Mouse (Mus musculus) embryo, embryonic 11 days (tissue): ENCODE measurements around the gene Rabl6.

Experiments
- DNase-seq: peaks from one replicate; pipeline ENCODE4 v3.0.0-alpha.2; 2015

The Rabl6 gene

DNA sequence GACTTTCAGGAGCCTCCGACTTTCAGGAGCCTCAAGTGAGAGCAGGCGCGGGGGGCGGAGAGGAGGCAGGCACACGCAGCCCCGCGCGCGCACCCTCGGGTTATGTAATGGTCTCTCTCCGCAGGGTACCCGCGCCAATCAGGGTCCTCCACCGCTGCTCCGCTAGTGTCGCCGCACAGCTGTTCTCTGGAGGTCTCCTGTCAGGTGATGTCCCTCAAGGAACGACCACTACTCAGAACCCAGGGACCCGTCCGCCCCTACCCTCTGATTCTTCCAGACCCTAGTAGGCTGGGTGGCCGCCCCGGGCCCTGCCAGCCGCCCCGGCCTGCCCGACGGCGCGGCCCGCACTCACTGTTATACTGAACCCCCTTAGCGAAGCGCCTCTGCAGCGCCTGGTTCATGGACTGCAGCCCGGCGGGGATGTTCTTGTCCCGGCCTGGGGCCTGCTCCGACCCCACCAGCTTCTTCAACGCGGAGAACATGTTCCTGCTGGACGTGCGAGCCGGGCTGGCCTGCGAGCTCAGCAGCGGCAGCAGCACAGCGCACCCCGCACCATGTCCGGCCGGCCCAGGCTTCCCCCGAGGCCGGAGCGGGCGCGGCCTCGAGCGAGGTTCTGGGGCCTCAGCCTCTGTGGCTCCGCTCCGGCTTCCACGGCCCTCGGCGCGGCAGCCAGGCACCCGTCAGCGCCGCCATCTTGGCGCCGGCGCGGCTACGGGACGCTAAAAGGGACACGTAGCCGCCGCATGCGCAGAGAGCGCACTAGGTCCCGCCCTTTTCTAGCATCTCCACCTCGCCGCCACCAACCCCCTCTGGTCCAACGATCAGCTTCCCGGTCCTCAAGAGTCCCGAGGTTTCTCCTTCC, at the start of gene Rabl6:
Gene Rabl6, minus strand, starts transcription at position 761 of the 862 bp plus-strand sequence.
- peak; percentile 95 for DNase-seq

DNA sequence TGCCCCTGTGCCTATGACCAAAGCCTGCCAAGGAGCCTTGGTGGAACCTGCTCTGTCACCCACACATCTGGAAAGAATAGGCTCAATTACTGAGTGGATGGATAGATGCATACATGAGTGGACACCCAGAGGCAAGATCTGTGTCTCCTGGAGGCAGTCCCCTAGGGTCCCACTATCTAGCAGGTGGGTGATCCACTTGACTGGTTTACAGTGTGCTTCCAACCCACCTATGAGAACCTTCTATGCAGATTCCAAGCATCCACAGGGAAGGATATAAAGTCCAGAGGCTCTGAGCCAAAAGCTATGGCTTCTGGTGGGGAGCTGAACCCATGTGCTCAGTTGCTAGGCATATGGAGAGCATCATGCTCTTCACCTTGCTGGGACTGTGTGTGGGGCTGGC, 49.3 kb upstream of the Rabl6 start, which contains the start of gene Lcn5:
Gene Lcn5, plus strand, starts transcription at position 301 of the 400 bp plus-strand sequence.
- no peak for DNase-seq

DNA sequence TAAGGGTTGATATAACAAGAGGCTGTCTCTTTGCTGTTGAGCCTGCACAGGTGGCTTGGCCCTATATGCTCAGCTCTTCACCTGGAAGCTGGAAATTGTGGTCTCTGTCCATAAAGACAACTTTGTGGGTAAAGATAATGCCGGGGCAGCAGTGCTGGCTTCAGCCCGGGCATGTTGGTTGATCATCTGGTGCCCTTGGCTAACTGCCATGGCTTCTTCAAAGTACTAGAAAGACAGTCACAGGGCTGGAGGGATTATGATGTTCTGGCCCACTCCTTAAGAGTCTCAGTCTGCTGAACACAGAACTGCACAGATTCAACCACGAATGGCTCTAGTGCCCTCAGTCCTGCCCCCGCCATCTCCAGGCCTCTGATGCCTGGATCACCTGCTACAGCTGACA, 48.9 kb upstream of the Rabl6 start:
- no peak for DNase-seq

DNA sequence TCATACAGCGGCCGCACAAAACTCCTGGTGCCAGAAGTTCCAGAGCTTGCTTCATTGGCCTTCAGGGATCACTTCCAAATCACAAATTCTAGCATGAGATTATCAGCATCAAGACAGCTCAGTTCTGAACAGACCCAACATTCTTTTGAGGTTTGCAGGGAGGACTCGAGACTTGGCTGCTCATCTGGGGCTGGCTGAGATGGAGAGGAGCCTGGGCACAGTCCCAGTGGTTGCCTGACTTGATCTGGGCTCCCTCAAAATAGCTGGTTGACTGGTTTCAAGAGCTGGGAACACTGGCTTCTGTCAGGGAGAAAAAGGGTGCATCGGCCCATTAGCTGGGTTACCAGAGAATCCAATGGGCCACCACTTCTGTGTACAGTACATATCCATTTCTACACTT, 48.4 kb upstream of the Rabl6 start:
- no peak for DNase-seq

DNA sequence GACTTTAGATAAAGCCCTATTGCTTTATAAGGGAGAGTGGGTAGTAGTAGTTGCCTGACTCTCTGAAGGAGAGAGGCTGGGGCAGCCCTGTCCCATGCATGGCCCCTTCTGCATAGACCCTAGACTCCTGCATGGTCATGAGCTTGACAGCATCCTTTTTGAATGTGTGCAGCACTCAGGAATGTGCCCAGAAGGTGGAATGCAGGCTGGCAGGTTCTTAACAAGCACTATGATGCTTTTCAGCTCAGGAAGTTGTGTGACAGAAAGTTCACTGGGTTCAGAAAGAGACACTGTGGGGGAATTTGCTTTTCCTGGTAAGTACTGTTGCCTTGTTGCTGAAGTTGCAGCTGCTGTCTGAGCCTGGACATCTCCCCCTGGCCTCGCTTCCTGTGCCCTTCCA, 46.2 kb upstream of the Rabl6 start:
- DNase-seq, result peak; percentile 4

DNA sequence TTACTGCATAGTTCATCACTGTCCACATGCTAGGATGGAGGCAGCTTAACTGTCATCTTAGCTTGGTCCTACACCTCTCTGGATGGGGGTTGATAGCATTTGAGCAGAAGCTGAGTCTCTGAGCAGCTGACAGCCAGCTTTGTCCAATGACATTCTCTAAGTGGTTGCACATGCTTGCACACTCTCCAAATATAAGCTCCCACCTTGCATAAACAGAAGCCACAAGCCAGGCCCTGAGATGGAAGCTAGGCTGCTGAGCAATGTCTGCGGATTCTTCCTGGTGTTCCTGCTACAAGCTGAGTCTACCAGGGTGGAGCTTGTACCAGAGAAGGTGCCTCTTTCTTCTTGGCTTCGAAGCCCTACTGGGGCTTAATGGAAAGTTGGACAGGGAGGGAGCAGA, 44.6 kb upstream of the Rabl6 start, which contains the start of gene Lcn8:
Gene Lcn8, plus strand, starts transcription at position 219 of the 400 bp plus-strand sequence.
- DNase-seq, result no peak

DNA sequence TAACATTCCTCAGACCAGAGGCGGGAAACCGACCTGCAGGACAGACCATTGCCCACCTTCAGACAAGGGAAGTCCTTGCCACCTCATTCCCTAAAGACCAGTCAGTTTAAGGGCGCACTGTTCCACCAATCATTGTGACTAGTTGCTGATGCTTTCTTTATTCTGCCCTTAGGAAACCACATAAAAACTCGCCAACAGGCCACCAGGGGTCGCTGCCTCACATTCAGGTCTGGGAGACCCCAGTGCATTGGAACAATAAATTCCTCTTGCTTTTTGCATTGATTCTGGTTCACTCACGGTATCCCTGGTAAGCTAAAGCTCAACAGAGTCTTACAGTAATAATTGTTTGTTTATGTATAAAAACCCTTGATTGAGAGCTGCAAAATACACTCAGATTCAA, 31.6 kb upstream of the Rabl6 start:
- peak; percentile 68 for DNase-seq

DNA sequence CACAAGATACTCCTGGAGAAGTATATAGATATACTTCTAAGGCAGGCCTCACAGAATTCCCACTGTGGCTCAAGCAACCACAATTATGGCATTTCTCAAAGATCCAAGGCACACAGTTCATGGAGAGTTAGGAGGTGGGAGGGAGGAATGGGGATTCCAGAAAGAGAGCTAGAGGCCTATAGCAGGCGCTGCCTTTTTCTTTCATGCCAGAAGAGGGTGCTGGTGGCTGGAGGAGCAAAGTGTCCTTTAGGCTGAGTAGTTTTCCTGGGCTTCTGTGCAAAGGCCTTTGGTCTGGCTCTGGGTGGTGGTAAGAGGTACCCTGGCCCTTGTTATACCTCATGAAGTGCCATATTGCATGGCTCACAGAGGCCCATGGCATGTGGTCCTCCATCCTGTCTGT, 25.7 kb upstream of the Rabl6 start:
- no peak for DNase-seq

DNA sequence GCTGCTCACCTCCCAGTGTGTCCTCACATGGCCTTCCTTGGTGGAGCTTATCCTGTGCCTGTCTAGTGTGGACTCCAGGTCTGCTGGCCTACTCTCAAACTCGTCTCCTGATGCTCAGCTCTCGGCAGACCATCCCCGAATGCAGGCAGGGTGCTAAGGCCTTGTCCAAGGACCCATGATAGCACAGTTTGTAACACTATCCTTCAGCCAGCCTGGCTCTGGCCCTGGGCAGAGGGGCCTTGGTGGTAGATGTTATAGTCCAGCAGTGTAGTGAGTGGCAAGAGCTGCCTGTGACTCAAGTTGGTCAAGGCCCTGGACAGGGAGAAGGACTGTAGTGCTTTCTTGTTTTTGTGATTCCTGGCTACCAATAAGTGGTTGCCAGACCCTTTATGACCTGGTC, 25.3 kb upstream of the Rabl6 start:
- DNase-seq, result no peak

DNA sequence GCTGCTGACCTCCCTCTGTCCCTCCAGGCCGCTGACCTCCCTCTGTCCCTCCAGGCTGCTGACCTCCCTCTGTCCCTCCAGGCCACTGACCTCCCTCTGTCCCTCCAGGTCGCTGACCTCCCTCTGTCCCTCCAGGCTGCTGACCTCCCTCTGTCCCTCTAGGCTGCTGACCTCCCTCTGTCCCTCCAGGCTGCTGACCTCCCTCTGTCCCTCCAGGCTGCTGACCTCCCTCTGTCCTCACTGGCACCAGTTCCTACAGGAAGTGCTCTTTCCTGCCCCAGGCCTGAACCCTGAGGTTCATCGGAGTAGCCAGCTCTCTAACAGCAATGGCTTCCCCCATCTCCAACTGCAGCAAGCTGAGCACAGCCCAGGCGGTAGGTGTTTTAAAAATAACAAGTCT, 20.4 kb upstream of the Rabl6 start:
- no peak for DNase-seq

DNA sequence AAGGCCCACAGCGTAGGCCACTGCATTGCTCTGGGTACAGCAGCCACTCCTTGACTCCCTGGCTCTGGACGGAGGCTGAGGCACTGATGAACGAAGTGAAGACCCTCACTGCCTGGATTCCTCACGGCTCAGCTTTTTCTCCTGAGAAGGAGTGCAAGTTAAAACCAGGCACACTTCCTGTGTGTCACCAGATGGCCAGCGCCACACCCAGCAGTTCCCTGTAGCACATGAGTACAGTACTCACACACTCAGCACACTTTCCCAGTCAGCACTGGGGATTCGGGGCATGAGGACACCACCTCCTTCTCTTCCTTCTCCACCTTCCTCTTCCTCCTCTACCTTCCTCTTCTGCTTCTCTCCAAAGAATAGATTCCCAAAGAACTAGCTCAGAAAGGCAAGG, 19.5 kb upstream of the Rabl6 start, which contains the start of gene Fcna:
Gene Fcna, minus strand, starts transcription at position 220 of the 400 bp plus-strand sequence.
- no peak for DNase-seq

DNA sequence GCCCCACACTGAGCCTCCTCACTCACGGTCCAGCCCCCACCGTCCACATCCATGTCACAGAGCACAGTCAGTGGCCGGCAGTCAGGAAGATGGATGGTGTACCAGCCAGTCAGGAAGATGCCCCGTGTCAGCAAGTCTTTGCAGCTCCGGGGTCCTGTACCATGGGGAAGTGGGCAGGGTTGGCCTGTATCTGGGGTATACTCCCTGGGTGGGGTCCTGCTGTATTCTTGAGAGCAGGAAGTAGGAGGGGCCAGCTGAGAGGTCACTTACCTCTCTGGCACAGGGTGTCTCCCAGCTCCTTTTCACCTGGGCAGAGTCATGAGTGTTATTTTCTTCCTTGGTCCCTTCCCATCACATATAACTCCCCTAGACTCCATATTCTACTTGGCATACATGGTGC, 17.7 kb upstream of the Rabl6 start:
- DNase-seq, result no peak

DNA sequence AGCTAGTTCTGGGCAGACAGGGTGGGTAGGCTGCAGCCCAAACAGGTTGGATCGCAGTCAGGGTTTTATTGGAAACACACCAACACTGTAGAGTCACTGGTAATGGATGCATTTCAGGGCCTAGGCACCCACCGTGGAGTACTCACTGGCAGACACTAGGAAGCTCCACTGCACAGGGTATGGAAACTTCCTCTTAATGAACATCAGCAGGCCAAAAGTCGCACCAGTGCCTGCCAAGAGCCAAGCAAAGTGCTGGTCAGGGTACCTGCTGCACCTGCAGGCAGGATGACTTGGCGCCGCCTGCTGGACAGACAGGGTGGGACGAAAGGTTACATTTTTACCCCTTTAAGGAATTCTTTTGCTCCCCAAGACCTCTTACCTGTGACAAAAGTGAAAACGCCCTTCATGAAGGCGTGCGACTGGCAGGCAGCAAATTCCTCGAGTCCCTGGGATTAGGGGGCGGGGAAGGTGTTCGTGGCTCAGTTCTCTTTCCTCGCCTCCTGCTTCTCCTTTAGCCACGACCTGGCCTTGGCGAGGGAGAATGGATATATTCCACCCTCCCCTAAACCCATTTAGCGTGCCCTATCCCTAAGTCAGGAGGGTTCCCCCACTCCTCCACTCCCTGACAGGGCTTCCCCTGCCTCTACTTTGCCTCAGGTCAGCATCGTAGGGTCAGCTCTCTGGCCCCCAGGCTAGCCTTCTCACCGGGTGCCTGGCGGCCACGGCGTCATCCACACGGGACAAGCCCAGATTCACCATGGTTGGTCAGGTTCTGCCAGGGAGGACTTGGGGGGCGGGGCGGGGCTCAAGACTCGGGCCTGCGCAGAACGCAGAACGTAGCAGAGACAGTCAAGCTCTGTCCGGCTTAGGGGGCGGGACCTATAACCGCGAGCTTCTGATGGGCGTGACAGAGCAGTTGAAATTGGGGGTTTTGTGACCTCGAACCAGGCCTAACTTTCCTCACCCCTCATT, 13.2 kb upstream of the Rabl6 start, which contains the start of gene Tmem141:
Gene Tmem141, minus strand, starts transcription at position 777 of the 972 bp plus-strand sequence.
- DNase-seq, result peak; percentile 91

DNA sequence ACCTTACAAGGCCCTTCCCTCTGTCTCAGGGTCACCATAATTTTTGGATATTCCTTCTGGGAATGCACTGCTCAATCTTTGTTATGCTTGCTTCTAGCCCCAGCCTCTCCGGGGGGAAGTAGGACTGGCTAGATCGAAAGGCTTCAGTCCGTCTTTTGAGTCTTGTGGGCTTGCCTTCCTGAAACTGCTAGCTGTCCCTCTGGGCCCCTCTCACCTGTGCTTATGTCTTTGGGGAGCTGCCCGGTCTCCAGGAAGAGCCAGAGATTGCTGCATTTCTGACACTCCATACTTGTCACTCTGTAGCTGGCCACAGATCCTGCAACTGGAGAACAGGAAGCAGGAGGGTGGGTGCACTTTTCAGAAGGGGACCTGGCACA, 12.5 kb upstream of the Rabl6 start:
- DNase-seq, result no peak

DNA sequence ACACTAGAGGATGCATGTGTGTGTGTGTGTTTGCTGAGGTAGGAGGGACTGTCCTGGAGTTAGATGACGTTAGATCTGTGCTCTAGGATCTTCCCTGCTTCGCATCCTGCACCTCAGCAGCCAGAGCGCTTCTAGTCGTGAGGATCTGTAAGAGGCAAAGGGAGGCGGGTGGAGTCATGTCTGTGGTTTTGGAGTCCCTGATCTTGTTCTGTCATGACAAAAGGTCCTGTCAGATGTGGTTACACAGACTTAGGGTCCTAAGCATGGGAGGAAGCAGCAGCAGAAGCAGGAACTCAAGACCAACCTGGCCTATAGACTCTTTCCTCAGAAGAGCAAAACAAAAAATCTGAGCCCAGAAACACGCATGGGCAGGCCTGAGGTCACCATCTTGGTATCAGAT, 12.1 kb upstream of the Rabl6 start:
- no peak for DNase-seq

DNA sequence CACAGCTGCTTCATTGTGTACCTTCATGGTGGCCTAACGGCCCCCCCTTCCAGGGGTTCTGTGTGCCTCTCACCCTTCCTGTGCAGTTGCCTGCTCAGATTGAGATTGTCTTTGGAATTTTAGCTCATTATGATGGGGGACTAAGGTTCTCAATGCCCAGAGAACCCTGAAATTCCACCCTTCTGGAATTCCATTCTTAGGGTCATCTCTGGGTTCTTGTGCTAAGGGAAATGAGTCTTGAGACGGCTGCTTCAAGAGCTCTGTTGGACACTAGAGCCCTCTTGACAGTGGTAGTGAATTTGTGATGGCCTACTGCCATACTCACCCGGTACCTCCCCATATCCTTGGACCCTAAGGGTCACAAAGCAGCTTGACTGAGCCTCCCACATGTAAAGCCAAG, 9.3 kb upstream of the Rabl6 start, which contains the start of gene Ccdc183:
Gene Ccdc183, minus strand, starts transcription at position 101 of the 400 bp plus-strand sequence.
- DNase-seq, result no peak

DNA sequence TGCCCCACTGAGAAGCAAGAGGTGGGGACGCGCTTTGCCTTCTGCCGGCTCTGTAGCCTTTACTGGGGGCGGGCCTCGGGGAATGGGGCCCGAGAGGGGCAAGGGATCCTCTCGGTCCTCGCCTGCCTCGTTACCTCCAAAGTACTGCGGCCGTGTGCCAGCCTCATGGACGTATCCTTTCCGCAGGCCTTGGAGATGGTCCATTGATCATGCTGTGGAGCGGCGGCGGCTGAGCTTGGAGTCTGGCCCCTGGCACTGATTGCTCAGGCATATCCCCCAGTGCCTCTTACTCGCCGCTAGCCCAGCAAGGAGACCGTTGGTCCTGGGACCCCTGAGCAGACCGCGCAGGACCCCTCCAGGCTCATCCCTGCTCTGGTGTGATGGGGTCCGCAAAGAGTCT, 8.1 kb upstream of the Rabl6 start:
- no peak for DNase-seq

DNA sequence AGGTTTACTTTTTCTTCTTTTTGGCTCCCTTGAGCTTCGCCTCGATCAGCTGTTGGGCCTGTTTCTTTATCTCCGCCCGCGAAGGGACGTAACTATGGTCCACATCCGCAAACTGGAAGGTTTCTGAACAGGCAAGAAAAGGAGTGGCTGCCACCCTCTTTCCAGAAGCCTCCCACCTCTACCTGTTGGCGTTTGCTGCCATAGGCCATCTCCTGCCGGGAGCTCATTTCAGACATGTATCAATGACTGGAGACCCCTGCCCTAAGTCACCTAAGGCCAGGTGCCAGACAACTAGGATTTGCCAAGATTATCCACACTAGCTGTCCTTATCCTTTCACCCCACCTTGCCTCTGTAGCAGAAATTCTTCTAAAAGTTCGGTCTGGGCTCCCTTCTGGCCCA, 350 bp upstream of the Rabl6 start:
- no peak for DNase-seq

DNA sequence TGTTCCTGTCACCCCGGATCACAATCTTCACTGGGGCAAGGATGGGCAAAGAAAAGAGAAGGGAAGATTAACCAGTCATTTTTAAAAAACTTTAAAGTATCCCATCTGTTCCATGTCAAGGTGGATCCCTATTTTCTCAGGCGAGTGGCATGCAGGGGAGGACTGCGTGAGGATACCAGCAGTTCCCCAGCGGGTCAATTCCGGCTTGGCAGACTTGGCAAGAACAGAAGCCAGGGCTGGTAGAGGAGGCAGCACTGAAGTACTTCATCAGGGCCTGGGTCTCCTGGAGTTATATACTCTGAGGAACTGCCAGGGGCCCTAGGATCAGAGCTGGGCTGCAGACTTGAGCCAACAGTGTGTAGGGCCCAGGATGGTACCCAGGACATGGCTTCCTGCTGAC, 5.8 kb downstream of the Rabl6 start:
- DNase-seq, result no peak

DNA sequence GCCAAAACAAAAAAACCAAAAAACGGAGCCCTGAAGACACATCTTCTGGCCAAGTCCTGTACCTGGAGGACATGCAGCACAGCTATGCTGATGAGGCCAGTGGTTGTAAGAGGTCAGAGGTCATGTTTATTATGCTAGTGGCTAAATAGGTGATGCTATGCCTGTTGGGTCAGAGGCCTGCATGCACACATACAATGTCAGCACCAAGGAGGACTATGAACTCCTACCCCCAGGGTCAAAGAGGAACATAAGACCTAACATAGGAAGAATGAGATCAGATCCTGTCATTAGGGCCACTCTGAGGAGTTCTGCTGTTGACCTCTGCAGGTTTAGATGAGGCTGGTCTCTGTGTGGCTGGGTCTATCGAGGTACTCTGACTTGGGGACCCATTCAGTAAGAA, 8.3 kb downstream of the Rabl6 start:
- DNase-seq, result no peak

DNA sequence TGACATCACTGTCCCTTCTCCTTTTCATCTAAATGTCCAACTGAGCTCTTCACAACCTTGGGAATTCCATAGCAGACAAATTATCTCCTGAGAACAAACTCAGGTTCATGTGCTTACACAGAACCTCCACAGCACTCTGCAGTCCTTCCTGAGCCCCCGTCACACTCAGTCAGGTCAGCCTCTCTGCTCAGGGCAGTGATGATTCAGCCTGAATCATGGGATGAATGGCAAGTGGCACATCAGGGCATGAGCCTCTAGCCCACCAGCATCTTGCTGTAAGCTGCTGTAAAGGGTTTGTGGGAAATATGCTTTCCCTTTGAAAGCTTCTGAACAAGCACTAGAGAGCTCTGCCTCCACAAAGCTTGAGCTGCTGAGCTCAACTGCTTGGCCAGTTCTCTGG, 9.6 kb downstream of the Rabl6 start:
- DNase-seq, result no peak

DNA sequence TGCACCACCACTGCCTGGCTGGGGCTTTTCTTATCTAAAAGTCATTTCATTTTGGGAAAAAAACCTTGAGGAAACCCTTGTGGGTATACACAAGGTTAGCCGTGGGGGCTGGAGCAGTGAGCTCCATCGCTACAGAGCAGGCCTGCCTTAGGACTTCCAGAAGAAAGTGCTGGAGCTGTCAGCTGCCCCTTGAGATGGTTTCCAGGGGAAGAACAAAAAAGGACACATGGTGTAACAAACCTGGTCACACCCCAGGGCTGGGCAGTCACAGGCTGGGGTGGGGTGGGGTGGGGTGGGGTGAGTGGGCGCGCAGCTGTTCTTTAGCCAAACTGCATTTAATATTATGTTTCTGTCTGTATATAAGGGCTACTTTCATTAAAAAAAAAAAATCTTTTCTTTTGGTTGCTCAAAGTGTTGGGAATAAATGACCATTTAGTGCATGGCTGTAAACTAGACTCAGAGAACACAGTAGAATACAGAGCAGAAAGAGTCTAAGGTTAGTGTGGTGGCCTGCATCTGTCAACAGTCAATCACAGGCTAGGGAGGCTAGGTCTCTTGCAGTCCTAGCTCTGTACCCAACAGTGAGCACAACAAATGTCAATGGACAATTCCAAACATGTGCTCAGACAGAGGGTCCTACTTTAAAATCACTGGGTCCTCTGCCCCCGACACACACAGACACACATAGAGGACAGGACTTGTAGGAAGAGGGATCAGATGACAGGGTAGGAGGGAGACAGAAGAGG, 11.4 kb downstream of the Rabl6 start:
- DNase-seq, result no peak

DNA sequence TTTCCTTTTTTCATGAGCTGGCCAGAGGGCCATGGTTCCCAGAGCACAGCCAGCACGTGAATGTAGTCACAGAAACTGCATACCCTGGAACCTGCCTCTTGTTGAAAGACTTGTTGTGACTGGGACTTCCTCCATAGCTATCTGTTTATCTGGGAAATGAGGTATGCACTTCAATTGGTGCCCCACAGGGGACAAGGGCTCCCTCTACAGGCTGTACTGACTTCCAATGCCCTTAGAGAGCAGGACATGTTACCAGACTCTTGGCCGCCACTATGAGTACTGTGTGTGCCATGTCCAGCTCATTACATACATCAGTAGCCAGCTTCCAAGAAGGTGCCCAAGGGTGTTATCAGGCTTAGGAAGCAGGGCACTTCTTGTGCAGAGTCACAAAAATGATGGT, 16.5 kb downstream of the Rabl6 start:
- DNase-seq, result no peak
